Mouse (Mus musculus) retina, adult 2 months (tissue): ENCODE data around the gene Runx1.
A peak's percentile ranks its signal among the peaks of the same experiment; 100 is the strongest.

ENCODE experiments used
- DNase-seq: peaks from one replicate; pipeline ENCODE4 v3.0.0-alpha.2; 2012; ENCODE audit warnings: low read depth, low spot score

The Runx1 gene

DNA sequence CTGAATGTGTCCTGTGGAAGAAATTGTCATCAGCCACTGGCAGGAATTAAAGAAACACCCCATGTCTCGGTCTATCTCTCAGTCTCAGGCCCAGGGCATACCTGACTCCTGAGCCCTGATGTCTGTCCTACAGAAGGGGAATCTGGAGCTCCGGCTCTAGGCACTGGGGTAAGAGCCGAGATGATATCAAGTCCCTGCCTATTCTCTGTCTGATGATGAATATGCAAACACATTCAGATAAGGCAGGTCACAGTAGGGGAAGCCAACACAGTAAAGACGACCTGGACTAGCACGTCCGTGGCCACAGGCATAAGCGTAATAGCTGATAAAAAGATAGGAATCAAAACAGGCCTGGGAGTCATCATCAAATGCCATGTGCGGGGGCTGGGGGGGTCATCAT is 32.2 kb downstream of the Runx1 start:
- DNase-seq, result no peak

DNA sequence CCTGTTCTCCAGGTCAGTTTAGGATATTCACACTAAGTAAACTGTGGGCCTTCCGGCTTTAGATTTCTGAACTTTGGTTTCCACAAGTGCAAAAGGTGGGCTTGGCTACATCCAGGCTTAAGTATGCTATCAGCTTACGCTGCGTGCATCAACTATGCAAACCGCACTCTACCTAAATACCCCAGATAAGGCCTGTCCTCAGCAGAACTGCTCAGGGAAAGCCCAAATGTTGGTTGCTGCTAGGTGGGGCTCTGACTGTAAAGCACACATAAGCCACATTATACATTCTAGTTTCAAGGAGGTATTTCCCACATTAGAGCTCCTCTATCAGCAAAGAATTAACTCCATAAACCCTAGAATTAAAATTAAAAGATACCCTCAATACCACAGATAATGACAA is 33.0 kb downstream of the Runx1 start:
- DNase-seq, result no peak

DNA sequence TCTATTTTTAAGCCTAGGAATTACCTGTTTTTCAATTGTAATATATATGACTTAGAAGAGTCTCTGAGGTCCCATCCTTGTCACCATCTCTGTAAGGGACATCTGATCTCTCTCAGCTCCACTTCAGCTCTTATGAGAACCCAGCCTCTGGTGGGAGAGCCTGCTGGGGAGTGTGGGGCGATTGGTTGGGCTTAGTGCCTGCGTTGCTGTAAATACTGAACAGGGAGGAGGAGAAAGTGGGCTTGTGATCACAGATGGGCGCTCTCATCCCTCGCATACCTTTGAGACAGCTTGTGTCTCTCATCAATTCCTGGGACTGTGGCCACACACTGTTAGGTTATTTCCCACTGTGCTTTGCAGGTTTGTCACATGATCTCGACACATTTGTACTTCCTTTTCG is 35.3 kb downstream of the Runx1 start:
- no peak for DNase-seq

DNA sequence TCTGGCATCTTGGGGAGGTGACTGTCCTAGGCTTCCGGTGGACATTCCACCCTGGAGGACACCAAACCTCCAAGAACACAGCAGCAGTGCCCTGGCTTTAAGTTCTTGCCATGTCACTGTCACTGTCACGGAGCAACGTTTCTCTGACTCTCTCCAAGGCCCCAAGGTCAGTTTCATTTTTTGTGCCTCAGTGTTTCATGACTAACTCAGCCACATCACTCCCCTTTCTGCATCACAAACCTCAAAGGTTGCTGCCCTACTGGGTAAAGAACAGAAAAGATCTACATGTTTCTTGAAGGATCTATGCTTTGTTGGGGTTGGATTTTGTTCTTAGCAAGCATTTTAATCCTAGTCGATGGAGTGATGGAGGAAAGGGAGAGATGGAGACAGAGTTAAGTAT is 36.1 kb downstream of the Runx1 start:
- DNase-seq, result no peak

DNA sequence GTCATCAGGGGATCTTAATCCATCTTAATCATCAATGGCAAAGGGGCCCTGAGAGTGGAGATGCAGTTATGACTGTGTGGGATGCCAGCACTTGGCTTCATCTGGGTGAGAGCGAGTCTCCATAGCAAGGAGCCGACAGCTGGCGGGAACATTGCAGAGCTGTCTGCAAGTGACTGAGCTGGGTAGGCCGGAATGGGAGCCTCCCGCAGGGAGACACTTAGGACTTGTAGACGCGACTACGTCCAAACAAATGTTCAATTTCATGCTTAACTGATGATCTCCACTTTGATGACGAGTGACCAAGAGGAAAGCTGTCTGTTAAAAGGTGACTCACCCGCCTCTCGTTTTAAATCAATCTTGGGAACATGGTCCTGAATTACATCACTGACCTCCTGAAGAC is 37.5 kb downstream of the Runx1 start:
- no peak for DNase-seq

- DNase-seq, result no peak
Observed at GRCm38 (mm10) chr16:92786883-92787321, 39.0 kb downstream of the Runx1 start.

DNA sequence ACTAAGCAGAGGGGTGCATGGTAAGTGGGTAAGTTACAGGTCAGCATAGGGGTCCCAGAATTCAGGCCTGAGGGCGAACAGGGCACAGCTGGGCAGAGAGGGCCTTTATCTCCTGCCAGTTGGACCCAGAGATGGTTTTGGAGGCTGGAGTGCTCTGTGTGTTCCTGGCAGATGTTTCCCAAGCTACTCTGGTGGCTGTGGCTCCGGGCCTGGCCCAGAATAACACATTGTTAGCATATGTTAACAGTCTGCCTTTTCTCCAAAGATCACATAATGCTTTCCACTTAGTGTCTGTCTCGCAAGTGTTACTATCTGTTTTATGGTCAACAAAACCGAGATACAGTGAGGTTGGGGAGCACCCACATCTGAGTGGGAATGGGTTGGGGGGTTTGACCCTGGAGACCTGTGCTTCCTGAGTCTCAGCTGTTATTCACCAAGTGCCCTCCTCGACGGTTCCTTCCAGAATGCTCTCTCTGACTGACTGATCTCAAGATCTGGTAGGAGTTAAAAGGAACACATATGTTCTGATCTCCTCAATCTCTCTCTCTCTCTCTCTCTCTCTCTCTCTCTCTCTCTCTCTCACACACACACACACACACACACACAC is 39.6 kb downstream of the Runx1 start:
- no peak for DNase-seq

GRCm38 (mm10) chr16:92783651-92784131 is 42.3 kb downstream of the Runx1 start:
- no peak for DNase-seq

GRCm38 (mm10) chr16:92782408-92782807 is 43.5 kb downstream of the Runx1 start:
- no peak for DNase-seq

DNA sequence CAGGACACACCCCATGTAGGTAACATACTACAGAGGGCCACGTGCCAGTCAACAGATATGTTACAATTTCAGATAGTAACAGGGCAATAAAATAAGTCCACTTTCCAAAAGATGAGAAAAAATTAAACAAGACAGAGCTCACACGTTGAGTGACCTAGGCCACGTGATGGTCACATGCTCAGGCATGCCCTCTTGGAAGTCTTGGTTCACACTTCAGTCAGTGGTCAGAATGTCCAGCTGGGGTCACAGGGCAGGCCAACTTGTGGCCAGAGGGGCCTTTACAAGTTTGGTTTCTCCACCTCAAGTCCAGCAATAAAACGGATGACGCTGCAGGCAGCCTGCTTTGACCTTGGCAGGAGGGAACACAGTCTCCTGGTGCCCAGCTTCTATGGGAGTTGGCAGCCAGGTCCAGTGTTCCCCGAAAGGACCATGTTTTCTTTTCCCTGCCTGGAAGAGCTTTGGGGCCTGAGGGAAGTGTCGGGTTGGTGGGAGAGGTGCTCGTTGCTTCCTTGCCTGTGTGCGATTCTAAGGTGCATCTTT is 46.0 kb downstream of the Runx1 start:
- DNase-seq, result no peak

- no peak for DNase-seq
Observed at GRCm38 (mm10) chr16:92779175-92779574, 46.8 kb downstream of the Runx1 start.

- DNase-seq, result no peak
Observed at GRCm38 (mm10) chr16:92778096-92778780, 47.7 kb downstream of the Runx1 start.

- DNase-seq, result no peak
Observed at GRCm38 (mm10) chr16:92767862-92768261, 58.1 kb downstream of the Runx1 start.

- no peak for DNase-seq
Observed at GRCm38 (mm10) chr16:92767423-92767822, 58.5 kb downstream of the Runx1 start.

- no peak for DNase-seq
Observed at GRCm38 (mm10) chr16:92764741-92765396, 61.1 kb downstream of the Runx1 start.

- no peak for DNase-seq
Observed at GRCm38 (mm10) chr16:92763666-92764065, 62.3 kb downstream of the Runx1 start.

- DNase-seq, result no peak
Observed at GRCm38 (mm10) chr16:92761968-92762521, 63.9 kb downstream of the Runx1 start.

- DNase-seq, result no peak
Observed at GRCm38 (mm10) chr16:92760091-92760490, 65.9 kb downstream of the Runx1 start.

DNA sequence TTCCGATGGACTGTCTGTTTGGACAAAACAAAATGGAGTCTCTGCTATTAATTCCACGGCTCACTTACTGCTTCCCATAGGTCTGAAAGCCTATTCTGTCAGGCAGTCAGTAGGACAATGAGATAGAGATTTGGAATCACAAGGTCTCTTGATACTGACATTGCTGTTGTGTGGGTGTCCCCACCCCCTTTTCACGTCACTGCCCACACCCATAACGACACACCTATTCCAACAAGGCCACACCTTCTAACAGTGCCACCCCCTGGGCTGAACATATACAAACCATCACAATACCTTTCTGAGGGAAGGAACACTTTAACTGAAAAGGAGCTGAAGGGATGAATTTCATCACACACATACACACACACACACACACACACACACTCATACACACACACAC is 68.4 kb downstream of the Runx1 start:
- DNase-seq, result no peak

DNA sequence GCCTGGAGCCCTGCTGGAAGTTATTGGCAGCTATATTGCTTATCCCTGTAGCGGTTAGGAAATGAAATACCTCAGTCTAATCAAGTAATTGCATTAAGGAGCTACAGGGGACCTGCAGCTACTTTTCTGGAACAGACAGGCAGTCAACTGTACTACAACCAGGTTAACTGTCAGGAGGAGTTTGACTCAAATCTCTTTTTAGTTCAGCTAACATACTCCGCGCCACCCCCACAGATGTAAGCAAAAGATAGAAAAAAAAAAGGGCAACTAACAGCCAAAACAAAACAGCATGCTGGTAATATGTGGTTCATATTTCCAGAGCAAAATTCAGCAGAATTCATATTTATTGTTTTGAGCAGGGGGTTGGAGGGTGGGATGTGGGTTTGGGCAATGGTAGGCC is 72.0 kb downstream of the Runx1 start:
- DNase-seq, result peak; percentile 3

DNA sequence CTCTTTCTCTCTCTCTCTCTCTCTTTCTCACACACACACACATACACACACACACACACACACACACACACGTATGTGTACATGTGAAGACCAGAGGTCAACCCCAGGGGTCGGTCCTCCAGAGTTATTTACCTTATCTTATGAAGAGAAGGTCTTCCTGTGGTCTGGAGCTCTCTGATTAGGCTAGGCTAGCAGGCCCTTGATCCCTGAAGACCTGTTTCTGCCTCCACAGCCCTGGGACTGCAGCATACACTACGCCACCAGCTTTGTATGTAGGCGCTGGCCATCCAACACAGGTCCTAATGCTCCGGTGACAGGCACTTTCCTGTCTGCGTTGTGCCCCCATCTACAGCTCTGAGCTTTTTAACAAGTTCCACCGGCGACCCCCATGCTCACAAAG is 72.8 kb downstream of the Runx1 start:
- DNase-seq, result no peak

DNA sequence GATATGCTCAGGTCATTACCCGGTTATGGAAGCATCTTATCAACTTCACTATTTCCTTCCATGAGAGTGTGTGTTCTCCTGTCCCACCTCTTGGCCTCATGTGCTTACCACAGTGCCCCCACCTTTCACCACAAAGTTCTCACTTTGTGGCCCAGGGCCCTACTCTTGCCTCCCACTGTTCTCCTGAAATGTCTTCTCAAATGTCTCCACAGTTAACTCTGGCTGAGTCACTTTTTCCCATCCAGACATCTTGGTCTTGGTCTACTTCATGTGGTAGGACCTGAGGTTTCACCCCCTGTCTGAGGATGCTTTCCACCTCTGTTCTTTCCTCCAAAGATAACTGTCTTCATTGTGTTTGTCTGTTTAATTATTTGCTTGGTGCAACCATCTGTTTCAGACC is 77.7 kb downstream of the Runx1 start:
- DNase-seq, result no peak
